Comparison of ENCODE assay signal across 34 mouse cellular contexts in genomic region chr13:55809041-55809623, GRCm38 (mm10). TPM values are rescaled to one million over a fixed set of nuclear protein-coding genes. Genes with fewer than 3 reads are reported as not detected.
DNase-seq lines count a peak whose midpoint lies in the region; ATAC-seq and TF ChIP-seq lines count a peak whose summit lies in the region.
"Had no signal": no experiment of that assay in that cellular context is flagged by ENCODE, and none has a peak within 500 bp of the region (broad histone marks: within the 10 kb centered on the region; RNA-seq: fewer than 3 reads in every experiment).

No protein-coding gene starts in this region.

- peak; percentile 38; the same call in 1 of the 2 replicates for TF ChIP-seq CTCF in liver, adult 2 months (IDR thresholded peaks at IDR 0.05; ENCODE audit: low read depth, low read length)
- TF ChIP-seq CTCF in midbrain, postnatal 0 days (IDR thresholded peaks at IDR 0.05), result peak; percentile 22

- H3K27me3 ChIP-seq in heart, embryonic 10.5 days (ENCODE audit: insufficient read depth, poor library complexity, severe bottlenecking), result peaks cover 20% of the 10 kb centered on the region
- H3K27me3 ChIP-seq in liver, adult 2 months (ENCODE audit: control insufficient read depth, insufficient read depth, low read length), result no peaks in the 10 kb centered on the region
- H3K27me3 ChIP-seq in liver, embryonic 11.5 days (replicated peaks; ENCODE audit: control insufficient read depth, insufficient read depth, low read length), result no peaks in the 10 kb centered on the region
- H3K27me3 ChIP-seq in midbrain, postnatal 0 days (ENCODE audit: insufficient read depth, low read length), result no peaks in the 10 kb centered on the region
- H3K27me3 ChIP-seq in midbrain, embryonic 14.5 days (ENCODE audit: control insufficient read depth, insufficient read depth, low read length), result no peaks in the 10 kb centered on the region
- H3K27me3 ChIP-seq: intestine, embryonic 15.5 days; limb, embryonic 15.5 days; lung, embryonic 15.5 days had no signal

- H3K9me3 ChIP-seq in heart, embryonic 10.5 days, result no peaks in the 10 kb centered on the region
- no peaks in the 10 kb centered on the region for H3K9me3 ChIP-seq in liver, embryonic 11.5 days (ENCODE audit: control insufficient read depth, low read length)
- no peaks in the 10 kb centered on the region for H3K9me3 ChIP-seq in midbrain, postnatal 0 days (ENCODE audit: low read length)
- no peaks in the 10 kb centered on the region for H3K9me3 ChIP-seq in midbrain, embryonic 14.5 days (ENCODE audit: control insufficient read depth, low read length)
- H3K9me3 ChIP-seq: G1E; intestine, embryonic 15.5 days; limb, embryonic 10.5 days; limb, embryonic 15.5 days; lung, embryonic 15.5 days; midbrain, embryonic 12.5 days had no signal

- WGBS in heart, embryonic 10.5 days, result 61% methylated on average over 7 of the region's 7 CpGs
- 76% methylated on average over 7 of the region's 7 CpGs for WGBS in liver, adult 2 months
- WGBS in liver, embryonic 11.5 days, result 65% methylated on average over 7 of the region's 7 CpGs
- 70% methylated on average over 7 of the region's 7 CpGs for WGBS in midbrain, postnatal 0 days
- WGBS in midbrain, embryonic 14.5 days, result 74% methylated on average over 7 of the region's 7 CpGs

- H3K79me2 ChIP-seq in liver, adult 2 months (ENCODE audit: control insufficient read depth, insufficient read depth, low read length), result no peaks in the 10 kb centered on the region

- H3K4me3 ChIP-seq in heart, embryonic 10.5 days, result no peak overlapping the region
- no peak overlapping the region for H3K4me3 ChIP-seq in liver, adult 2 months (ENCODE audit: insufficient read depth, low read depth, low read length)
- no peak overlapping the region for H3K4me3 ChIP-seq in liver, embryonic 11.5 days (ENCODE audit: low read depth, low read length)
- H3K4me3 ChIP-seq in midbrain, postnatal 0 days (ENCODE audit: low read depth, low read length), result no peak overlapping the region
- H3K4me3 ChIP-seq in midbrain, embryonic 14.5 days (replicated peaks; ENCODE audit: low read depth, low read length), result no peak overlapping the region
- H3K4me3 ChIP-seq: heart, adult 2 months; intestine, embryonic 15.5 days; limb, embryonic 10.5 days; limb, embryonic 15.5 days; lung, embryonic 15.5 days; megakaryocyte, embryonic 14.5 days; midbrain, embryonic 12.5 days had no signal

- intact Hi-C loops in heart, postnatal 25 days (cut with DNase I), result no loop called here

- DNase-seq in heart, embryonic 10.5 days (ENCODE audit: low spot score), result peak; percentile 64
- no peak for DNase-seq in heart, postnatal 25 days (ENCODE audit: low spot score)
- DNase-seq in liver, adult 2 months (ENCODE audit: extremely low read depth, low read depth, low spot score), result no peak
- DNase-seq in liver, embryonic 11.5 days (ENCODE audit: low spot score), result no peak
- no peak for DNase-seq in midbrain, postnatal 0 days (ENCODE audit: low spot score)
- DNase-seq in midbrain, embryonic 14.5 days, result no peak
- peak; percentile 26 for DNase-seq in adipocyte (ENCODE audit: low spot score)
- no peak for DNase-seq in thymus, postnatal 4 days
- DNase-seq: adrenal gland, postnatal 10 days; B cell, adult 2 months; cerebellum, adult 8-10 months; cerebellum, postnatal 25 days; gastrocnemius, postnatal 25 days; heart, adult 2 months; heart, postnatal 14 days; lung, postnatal 4 days; thymus, adult 18-20 months; thymus, postnatal 25 days had no signal

- no peaks in the 10 kb centered on the region for H3K36me3 ChIP-seq in heart, embryonic 10.5 days
- no peaks in the 10 kb centered on the region for H3K36me3 ChIP-seq in liver, adult 2 months (ENCODE audit: control insufficient read depth, insufficient read depth, low read length)
- no peaks in the 10 kb centered on the region for H3K36me3 ChIP-seq in liver, embryonic 11.5 days (ENCODE audit: control insufficient read depth, insufficient read depth, low read length)
- H3K36me3 ChIP-seq in midbrain, postnatal 0 days (ENCODE audit: insufficient read depth, low read length), result no peaks in the 10 kb centered on the region
- no peaks in the 10 kb centered on the region for H3K36me3 ChIP-seq in midbrain, embryonic 14.5 days (ENCODE audit: control insufficient read depth, insufficient read depth, low read length)
- H3K36me3 ChIP-seq: G1E; intestine, embryonic 15.5 days; limb, embryonic 10.5 days; limb, embryonic 15.5 days; lung, embryonic 15.5 days; midbrain, embryonic 12.5 days had no signal

- H3K4me1 ChIP-seq in heart, embryonic 10.5 days, result no peaks in the 10 kb centered on the region
- H3K4me1 ChIP-seq in liver, adult 2 months (ENCODE audit: control insufficient read depth, insufficient read depth, low read length), result peaks cover 12% of the 10 kb centered on the region
- H3K4me1 ChIP-seq in liver, embryonic 11.5 days (replicated peaks; ENCODE audit: control insufficient read depth, insufficient read depth, low read length), result no peaks in the 10 kb centered on the region
- H3K4me1 ChIP-seq in midbrain, postnatal 0 days (ENCODE audit: insufficient read depth, low read length), result no peaks in the 10 kb centered on the region
- no peaks in the 10 kb centered on the region for H3K4me1 ChIP-seq in midbrain, embryonic 14.5 days (ENCODE audit: control insufficient read depth, insufficient read depth, low read length)
- H3K4me1 ChIP-seq: intestine, embryonic 15.5 days; megakaryocyte, embryonic 14.5 days; midbrain, embryonic 12.5 days had no signal

- no peak overlapping the region for H3K4me2 ChIP-seq in liver, embryonic 11.5 days
- no peak overlapping the region for H3K4me2 ChIP-seq in midbrain, postnatal 0 days (ENCODE audit: low read depth, low read length, poor library complexity, severe bottlenecking)
- no peak overlapping the region for H3K4me2 ChIP-seq in midbrain, embryonic 14.5 days (ENCODE audit: low read length)
- H3K4me2 ChIP-seq: intestine, embryonic 15.5 days; limb, embryonic 15.5 days; lung, embryonic 15.5 days; midbrain, embryonic 12.5 days had no signal

- H3K9ac ChIP-seq in liver, adult 2 months (ENCODE audit: low read depth, low read length), result no peak overlapping the region
- no peak overlapping the region for H3K9ac ChIP-seq in liver, embryonic 11.5 days (ENCODE audit: low read depth, low read length)
- no peak overlapping the region for H3K9ac ChIP-seq in midbrain, postnatal 0 days (replicated peaks; ENCODE audit: low read length, poor library complexity, severe bottlenecking)
- H3K9ac ChIP-seq in midbrain, embryonic 14.5 days (replicated peaks; ENCODE audit: low read length), result no peak overlapping the region
- H3K9ac ChIP-seq: intestine, embryonic 15.5 days; limb, embryonic 15.5 days; lung, embryonic 15.5 days; midbrain, embryonic 12.5 days had no signal

- no peak for ATAC-seq in liver, embryonic 11.5 days (replicated peaks; ENCODE audit: low FRiP score)
- no peak for ATAC-seq in midbrain, postnatal 0 days (ENCODE audit: low FRiP score)
- no peak for ATAC-seq in midbrain, embryonic 14.5 days (ENCODE audit: low FRiP score, low TSS enrichment)
- ATAC-seq: forebrain, embryonic 14.5 days; hindbrain, postnatal 0 days; intestine, embryonic 15.5 days had no signal

- no peak for TF ChIP-seq POLR2A in liver, adult 2 months (IDR thresholded peaks at IDR 0.05; ENCODE audit: extremely low read depth, insufficient read depth, low read length)

- H3K27ac ChIP-seq in heart, embryonic 10.5 days, result no peak overlapping the region
- no peak overlapping the region for H3K27ac ChIP-seq in liver, adult 2 months (replicated peaks; ENCODE audit: insufficient read depth, low read depth, low read length)
- H3K27ac ChIP-seq in liver, embryonic 11.5 days (ENCODE audit: low read depth, low read length), result no peak overlapping the region
- no peak overlapping the region for H3K27ac ChIP-seq in midbrain, postnatal 0 days (ENCODE audit: low read depth, low read length)
- no peak overlapping the region for H3K27ac ChIP-seq in midbrain, embryonic 14.5 days (replicated peaks; ENCODE audit: low read depth, low read length)
- H3K27ac ChIP-seq: heart, adult 2 months; hindbrain, postnatal 0 days; intestine, embryonic 15.5 days; limb, embryonic 10.5 days; limb, embryonic 15.5 days; lung, embryonic 15.5 days; midbrain, embryonic 12.5 days had no signal

RNA-seq across cellular contexts. Expression of gene Catsper3, which starts 24.8 kb away (rescaled TPM):
- polyA plus RNA-seq in heart, embryonic 10.5 days (2016; fragmentation: Nextera tagmentation; extraction: Ambion mirVana), result 0.10 TPM in 1 of 2 replicates, not detected in the other
- total RNA-seq in heart, postnatal 25 days (2021), result not detected
- total RNA-seq in liver, adult 2 months (2014; rRNA removed), result not detected in 2 replicates
- 0.26 TPM in 1 of 2 replicates, not detected in the other for polyA plus RNA-seq in liver, adult 2 months (2012; rRNA removed)
- not detected in 2 replicates for polyA plus RNA-seq in liver, embryonic 11.5 days (2014; fragmentation: Nextera tagmentation; extraction: Ambion mirVana)
- not detected in 2 replicates for total RNA-seq in midbrain, postnatal 0 days (2014; rRNA removed)
- 0.29 and 0.30 TPM in 2 replicates for polyA plus RNA-seq in midbrain, postnatal 0 days (2015; fragmentation: Nextera tagmentation; extraction: Ambion mirVana)
- polyA plus RNA-seq in midbrain, embryonic 14.5 days (2014; fragmentation: Nextera tagmentation; extraction: Ambion mirVana), result not detected in 2 replicates
- total RNA-seq: G1E; gastrocnemius, postnatal 25 days; hindbrain, postnatal 0 days; left cerebral cortex, postnatal 10 days; monocyte, adult 5-6 weeks had no signal
- polyA plus RNA-seq: embryonic facial prominence, embryonic 11.5 days; forebrain, embryonic 14.5 days; G1E; heart, embryonic 14.5 days; hindbrain, embryonic 11.5 days; intestine, embryonic 15.5 days; lung, embryonic 15.5 days; neural tube, embryonic 14.5 days; small intestine, adult 2 months had no signal

RNA-seq across cellular contexts. Expression of gene Pitx1, which starts 26.9 kb away (rescaled TPM):
- polyA plus RNA-seq in heart, embryonic 10.5 days (2016; fragmentation: Nextera tagmentation; extraction: Ambion mirVana), result 0.53 and 3.8 TPM in 2 replicates
- total RNA-seq in heart, postnatal 25 days (2021), result not detected
- total RNA-seq in liver, adult 2 months (2014; rRNA removed), result not detected in 2 replicates
- polyA plus RNA-seq in liver, adult 2 months (2012; rRNA removed), result not detected in 2 replicates
- polyA plus RNA-seq in liver, embryonic 11.5 days (2014; fragmentation: Nextera tagmentation; extraction: Ambion mirVana), result 6.3 and 6.8 TPM in 2 replicates
- 1.9 and 3.3 TPM in 2 replicates for total RNA-seq in midbrain, postnatal 0 days (2014; rRNA removed)
- polyA plus RNA-seq in midbrain, postnatal 0 days (2015; fragmentation: Nextera tagmentation; extraction: Ambion mirVana), result 2.2 and 2.7 TPM in 2 replicates
- 3.2 and 3.3 TPM in 2 replicates for polyA plus RNA-seq in midbrain, embryonic 14.5 days (2014; fragmentation: Nextera tagmentation; extraction: Ambion mirVana)
- total RNA-seq: adrenal gland, postnatal 10 days; G1E; heart, adult 2 months; heart, postnatal 14 days; left cerebral cortex, postnatal 10 days; monocyte, adult 5-6 weeks had no signal
- polyA plus RNA-seq: forebrain, embryonic 14.5 days; G1E; hindbrain, postnatal 0 days; neural tube, embryonic 14.5 days had no signal

Comparison
In these comparisons a context has a peak if more than half of its experiments do, and no peak if none do; other contexts are left out.
1. DNase-seq: peak in heart, embryonic 10.5 days (single experiment) and adipocyte (single experiment); none in heart, postnatal 25 days (single experiment), liver, adult 2 months (single experiment), liver, embryonic 11.5 days (single experiment), midbrain, postnatal 0 days (single experiment), midbrain, embryonic 14.5 days (single experiment) and thymus, postnatal 4 days (single experiment).